Mouse (Mus musculus) heart, postnatal 0 days (tissue): ENCODE results near the gene Kbtbd6.
"Not testable (repeated sequence)": the region's sequence is repeated elsewhere in the genome, so short reads cannot be mapped to it uniquely, and the experiment has no call there.

Source experiments
- CTCF ChIP-seq: IDR thresholded peaks from 2 replicates; pipeline ENCODE4 v1.5.1; 2016; ENCODE audit warnings: antibody characterized with exemption, control low read depth, low read depth
- EP300 ChIP-seq: IDR thresholded peaks from 2 replicates; pipeline ENCODE4 v1.6.1; 2016; ENCODE audit warnings: antibody characterized with exemption, low read depth

DNA sequence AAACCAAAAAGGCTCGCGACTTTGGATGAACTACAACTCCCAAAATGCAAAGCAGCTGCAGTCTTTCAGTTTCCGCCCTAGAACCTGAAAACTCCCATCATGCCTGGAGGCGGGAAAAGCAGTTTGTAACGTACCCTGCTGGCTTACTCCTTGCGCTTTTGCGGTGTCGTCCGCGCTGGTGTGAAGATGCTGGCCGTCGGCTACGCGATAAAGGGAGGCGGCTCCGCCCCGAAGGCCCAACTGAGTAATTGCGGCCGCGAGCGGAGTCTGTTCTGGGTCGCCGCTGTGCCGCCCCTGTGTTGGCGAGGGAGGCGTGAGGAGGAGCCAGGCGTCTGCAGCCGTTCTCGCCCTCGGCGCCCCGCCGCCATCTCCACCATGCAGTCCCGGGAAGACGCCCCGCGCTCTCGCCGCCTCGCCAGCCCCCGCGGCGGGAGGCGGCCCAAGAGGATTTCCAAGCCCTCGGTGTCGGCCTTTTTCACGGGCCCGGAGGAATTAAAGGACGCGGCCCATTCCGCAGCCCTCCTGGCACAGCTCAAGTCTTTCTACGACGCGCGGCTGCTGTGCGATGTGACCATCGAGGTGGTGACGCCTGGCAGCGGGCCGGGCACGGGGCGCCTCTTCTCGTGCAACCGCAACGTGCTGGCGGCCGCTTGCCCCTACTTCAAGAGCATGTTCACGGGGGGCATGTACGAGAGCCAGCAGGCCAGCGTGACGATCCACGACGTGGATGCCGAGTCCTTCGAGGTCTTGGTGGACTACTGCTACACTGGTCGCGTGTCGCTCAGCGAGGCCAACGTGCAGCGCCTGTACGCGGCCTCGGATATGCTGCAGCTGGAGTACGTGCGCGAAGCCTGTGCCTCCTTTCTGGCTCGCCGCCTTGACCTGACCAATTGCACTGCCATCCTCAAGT is at the start of gene Kbtbd6:
- not testable (repeated sequence) for TF ChIP-seq CTCF, EP300
